Mouse (Mus musculus): ENCODE results near the gene Arl4d.

The Arl4d gene

GRCm38 (mm10) chr11:101679907-101680306 lies 14.6 kb downstream of the Arl4d start:
- DNase-seq (ENCODE audit: low spot score): no peak

GRCm38 (mm10) chr11:101680634-101681325 lies 15.4 kb downstream of the Arl4d start:
- DNase-seq (ENCODE audit: low spot score): no peak

GRCm38 (mm10) chr11:101681968-101682367 lies 16.6 kb downstream of the Arl4d start:
- no peak for DNase-seq (ENCODE audit: low spot score)

- no peak for DNase-seq (ENCODE audit: low spot score)
Observed at GRCm38 (mm10) chr11:101682410-101682960, 17.1 kb downstream of the Arl4d start.

GRCm38 (mm10) chr11:101687351-101688301 lies 22.3 kb downstream of the Arl4d start:
- DNase-seq (ENCODE audit: low spot score): peak; percentile 84

- DNase-seq (ENCODE audit: low spot score): no peak
Observed at GRCm38 (mm10) chr11:101689701-101690113, 24.4 kb downstream of the Arl4d start.

- no peak for DNase-seq (ENCODE audit: low spot score)
Observed at GRCm38 (mm10) chr11:101690326-101690725, 25.0 kb downstream of the Arl4d start.

GRCm38 (mm10) chr11:101695906-101696661 lies 30.7 kb downstream of the Arl4d start:
- DNase-seq (ENCODE audit: low spot score): no peak

GRCm38 (mm10) chr11:101697156-101697861 lies 32.0 kb downstream of the Arl4d start:
- DNase-seq (ENCODE audit: low spot score): no peak

GRCm38 (mm10) chr11:101698114-101698513 lies 32.8 kb downstream of the Arl4d start:
- DNase-seq (ENCODE audit: low spot score): no peak

- no peak for DNase-seq (ENCODE audit: low spot score)
Observed at GRCm38 (mm10) chr11:101699556-101699955, 34.2 kb downstream of the Arl4d start.

GRCm38 (mm10) chr11:101699991-101700390 lies 34.6 kb downstream of the Arl4d start:
- no peak for DNase-seq (ENCODE audit: low spot score)

- DNase-seq (ENCODE audit: low spot score): peak; percentile 67
Observed at GRCm38 (mm10) chr11:101700446-101700845, 35.1 kb downstream of the Arl4d start.

- no peak for DNase-seq (ENCODE audit: low spot score)
Observed at GRCm38 (mm10) chr11:101704081-101704480, 38.7 kb downstream of the Arl4d start.

GRCm38 (mm10) chr11:101706764-101707448 lies 41.6 kb downstream of the Arl4d start:
- DNase-seq (ENCODE audit: low spot score): no peak

GRCm38 (mm10) chr11:101708482-101708881 lies 43.1 kb downstream of the Arl4d start:
- no peak for DNase-seq (ENCODE audit: low spot score)

GRCm38 (mm10) chr11:101712811-101713210 lies 47.5 kb downstream of the Arl4d start:
- no peak for DNase-seq (ENCODE audit: low spot score)

- DNase-seq (ENCODE audit: low spot score): no peak
Observed at GRCm38 (mm10) chr11:101714012-101714411, 48.7 kb downstream of the Arl4d start.
